Mouse (Mus musculus) C2C12 (cell line): ENCODE data around the gene Il12rb1. TPM values are rescaled to one million over a fixed set of nuclear protein-coding genes. Genes with fewer than 3 reads are reported as not detected.

Experiments
- H3K27me3 ChIP-seq: one replicate; pipeline ENCODE4 v1.6.1; 2011; ENCODE audit not compliant: control insufficient read depth, insufficient read depth, insufficient read length
- H3K36me3 ChIP-seq: one replicate; pipeline ENCODE4 v1.6.1; 2011; ENCODE audit not compliant: control insufficient read depth, insufficient read depth
- H3K4me3 ChIP-seq: one replicate; pipeline ENCODE4 v1.5.1; 2011; ENCODE audit warnings: mild to moderate bottlenecking, control low read depth; ENCODE audit not compliant: poor library complexity, insufficient read depth, severe bottlenecking
- H3K79me2 ChIP-seq: one replicate; pipeline ENCODE4 v1.6.1; 2011; ENCODE audit not compliant: control insufficient read depth, insufficient read depth
- H3K79me3 ChIP-seq: one replicate; pipeline ENCODE4 v1.6.1; 2011; ENCODE audit warnings: low read depth, control low read depth
- H3ac ChIP-seq: one replicate; pipeline ENCODE3; 2011; ENCODE audit warnings: low read depth; ENCODE audit not compliant: control insufficient read depth, insufficient read length
- CEBPB ChIP-seq: IDR thresholded peaks from one replicate; pipeline ENCODE4 v1.6.1; 2011; ENCODE audit warnings: low read depth, mild to moderate bottlenecking, control low read depth, moderate library complexity
- CTCF ChIP-seq: IDR thresholded peaks from one replicate; pipeline ENCODE4 v1.5.1; 2011; ENCODE audit not compliant: control insufficient read depth, insufficient read depth, insufficient read length
- FOSL1 ChIP-seq: IDR thresholded peaks from one replicate; pipeline ENCODE4 v1.8.0; 2011; ENCODE audit warnings: mild to moderate bottlenecking, low read length; ENCODE audit not compliant: poor library complexity, insufficient read depth, severe bottlenecking
- MAX ChIP-seq: IDR thresholded peaks from one replicate; pipeline ENCODE4 v1.6.1; 2011; ENCODE audit warnings: mild to moderate bottlenecking, control low read depth
- MYOD1 ChIP-seq: IDR thresholded peaks from one replicate; pipeline ENCODE4 v1.6.1; 2011; ENCODE audit warnings: low read depth; ENCODE audit not compliant: control insufficient read depth, insufficient read length
- MYOG ChIP-seq: IDR thresholded peaks from one replicate; pipeline ENCODE4 v1.6.1; 2011; ENCODE audit not compliant: control insufficient read depth, insufficient read length; ENCODE audit errors: extremely low read depth
- USF1 ChIP-seq: IDR thresholded peaks from one replicate; pipeline ENCODE4 v1.6.1; 2011; ENCODE audit warnings: low read depth, mild to moderate bottlenecking, control low read depth, moderate library complexity
- polyA plus RNA-seq: library from polyadenylated mRNA; unstranded; fragments of >200 nt; fragmentation: generic; extraction: Trizol; gene quantifications from one replicate; pipeline ENCODE4 v1.2.1, GENCODE M21; 2012; ENCODE audit warnings: missing spikeins

Il12rb1 gene
- polyA plus RNA-seq, 1 experiment: 29.3 TPM

DNA sequence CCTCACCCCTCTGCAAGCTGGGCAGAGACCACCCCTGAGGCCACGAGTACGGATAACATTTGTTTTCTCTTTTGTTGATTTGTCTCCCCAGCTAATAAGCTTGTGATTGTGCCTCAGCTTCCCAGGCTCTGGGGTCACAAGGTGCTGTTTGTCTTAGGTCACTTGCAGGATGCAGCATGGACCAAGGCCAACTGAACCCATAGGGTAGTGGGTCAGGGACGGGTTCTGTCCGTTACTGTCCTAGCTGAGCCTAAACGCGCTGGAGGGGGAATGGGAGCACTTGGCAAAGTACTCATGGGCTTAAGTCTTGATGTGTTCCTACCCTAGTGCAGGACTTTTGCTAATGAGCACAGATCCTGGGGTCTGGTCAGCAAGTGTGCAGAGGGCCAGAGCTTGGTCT lies 40.7 kb upstream of the Il12rb1 start:
- H3K36me3 ChIP-seq: peaks cover 42% of the 10 kb centered on the region
- H3ac ChIP-seq: no peak overlapping the region
- H3K4me3 ChIP-seq: no peak overlapping the region
- peaks cover 20% of the 10 kb centered on the region for H3K79me2 ChIP-seq
- no peaks in the 10 kb centered on the region for H3K27me3 ChIP-seq
- H3K79me3 ChIP-seq: peaks cover 4% of the 10 kb centered on the region
- TF ChIP-seq MAX (no peak), MYOD1 (no peak), FOSL1 (no peak), CEBPB (no peak), MYOG (no peak), USF1 (no peak), CTCF (no peak)

DNA sequence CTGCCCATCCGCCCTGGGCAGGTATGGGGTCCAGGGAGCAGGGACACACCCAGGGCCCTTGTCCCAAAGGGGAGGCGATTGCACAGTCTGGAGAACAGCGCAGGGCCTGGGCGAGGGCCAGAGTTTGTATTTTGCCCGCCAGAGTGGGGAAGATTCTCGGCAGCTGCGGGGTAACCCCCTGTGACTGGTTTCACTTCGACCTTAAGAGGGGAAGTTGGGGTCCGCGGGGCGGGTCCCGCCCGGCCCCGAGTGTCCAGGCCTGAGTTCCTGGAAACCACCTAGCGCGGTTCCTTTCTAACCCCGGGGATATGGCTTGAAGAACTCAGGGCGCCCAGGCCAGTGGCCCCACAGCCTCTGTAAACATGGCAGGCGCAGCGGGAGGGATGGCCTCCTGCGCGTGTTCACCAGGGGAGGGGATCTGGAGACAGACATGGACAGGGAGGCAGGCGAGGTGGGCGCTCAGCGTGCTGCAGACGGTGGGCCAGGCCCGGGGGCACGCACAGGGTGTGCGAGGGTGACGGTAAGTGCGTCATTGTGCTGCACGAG lies 39.9 kb upstream of the Il12rb1 start:
- Histone ChIP-seq H3K4me3 (no peak overlapping the region), H3K79me3 (peaks cover 4% of the 10 kb centered on the region), H3ac (no peak overlapping the region), H3K36me3 (peaks cover 36% of the 10 kb centered on the region), H3K27me3 (no peaks in the 10 kb centered on the region), H3K79me2 (peaks cover 24% of the 10 kb centered on the region)
- TF ChIP-seq FOSL1 (no peak), MAX (no peak)

DNA sequence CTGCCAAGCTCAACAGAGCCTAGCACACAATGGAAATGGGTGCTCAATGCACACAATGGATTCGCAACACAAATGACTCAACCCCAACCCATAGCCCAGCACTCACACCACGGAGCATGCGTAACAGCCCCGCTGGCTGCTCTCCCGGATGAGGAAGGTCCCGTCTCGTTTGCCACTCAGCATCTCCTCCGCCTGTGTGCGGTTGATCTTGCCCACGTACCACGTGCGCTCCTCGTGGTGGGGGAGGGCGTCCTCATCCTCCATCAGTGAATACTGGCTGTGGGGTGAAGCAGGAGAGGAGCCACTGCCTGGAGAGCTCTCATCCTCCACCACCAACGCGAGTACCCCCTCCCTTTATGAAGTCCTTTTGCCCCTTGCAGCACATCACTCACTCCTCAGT lies 39.3 kb upstream of the Il12rb1 start:
- Histone ChIP-seq H3ac (no peak overlapping the region), H3K79me2 (peaks cover 31% of the 10 kb centered on the region), H3K4me3 (no peak overlapping the region), H3K27me3 (no peaks in the 10 kb centered on the region), H3K36me3 (peaks cover 37% of the 10 kb centered on the region), H3K79me3 (peaks cover 4% of the 10 kb centered on the region)
- TF ChIP-seq CEBPB: no peak
- TF ChIP-seq MYOG: no peak
- TF ChIP-seq FOSL1: no peak
- TF ChIP-seq MAX: no peak
- TF ChIP-seq CTCF: no peak

DNA sequence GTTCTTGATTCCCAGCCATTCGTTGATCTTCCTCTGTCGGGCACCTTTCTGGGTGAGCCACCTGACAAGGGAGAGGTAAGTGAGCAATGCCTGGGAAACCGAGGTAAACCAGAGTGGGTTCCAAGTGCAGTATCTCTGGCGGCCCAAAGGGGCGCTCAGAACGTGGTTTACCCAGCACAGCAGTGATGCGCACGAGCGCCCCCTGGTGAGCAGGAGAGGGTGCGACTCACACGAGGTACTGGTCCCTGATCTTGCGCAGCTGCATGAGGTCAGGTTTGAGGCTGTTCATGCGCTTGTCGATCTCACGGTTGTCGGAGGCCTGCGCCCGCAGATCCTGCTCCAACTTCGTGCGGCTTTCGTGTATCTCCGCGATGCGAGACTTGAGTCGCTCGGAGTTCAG lies 38.9 kb upstream of the Il12rb1 start:
- peak; percentile 100 for TF ChIP-seq CTCF
- no peak for TF ChIP-seq USF1
- TF ChIP-seq MAX: peak; percentile 92
- no peak for TF ChIP-seq FOSL1
- Histone ChIP-seq H3K36me3 (peaks cover 36% of the 10 kb centered on the region), H3K79me3 (peaks cover 4% of the 10 kb centered on the region), H3K27me3 (no peaks in the 10 kb centered on the region), H3K4me3 (no peak overlapping the region), H3K79me2 (peaks cover 32% of the 10 kb centered on the region), H3ac (no peak overlapping the region)

DNA sequence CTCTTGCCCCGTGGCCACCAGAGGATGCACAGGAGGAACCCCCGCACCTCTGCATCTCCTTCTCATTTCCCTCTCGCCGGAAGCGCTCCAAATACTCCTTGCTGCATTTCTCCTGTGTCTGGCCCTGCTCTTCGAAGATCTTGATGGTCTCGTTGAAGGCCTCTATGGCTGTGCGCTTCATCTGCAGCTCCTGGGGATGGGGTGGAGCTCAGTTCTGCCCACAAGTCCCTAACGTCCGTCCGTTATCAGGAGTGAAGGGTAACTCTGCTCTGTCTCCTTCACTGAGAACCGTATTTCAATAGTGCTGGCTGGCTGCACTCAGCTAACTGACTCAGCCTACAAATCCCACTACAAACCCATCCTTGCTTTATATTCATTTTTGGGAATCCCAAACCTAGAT lies 38.4 kb upstream of the Il12rb1 start:
- no peak overlapping the region for H3ac ChIP-seq
- no peaks in the 10 kb centered on the region for H3K27me3 ChIP-seq
- H3K4me3 ChIP-seq: no peak overlapping the region
- TF ChIP-seq MYOG (no peak), CTCF (no peak)
- peaks cover 32% of the 10 kb centered on the region for H3K36me3 ChIP-seq
- H3K79me3 ChIP-seq: peaks cover 4% of the 10 kb centered on the region
- peaks cover 29% of the 10 kb centered on the region for H3K79me2 ChIP-seq

DNA sequence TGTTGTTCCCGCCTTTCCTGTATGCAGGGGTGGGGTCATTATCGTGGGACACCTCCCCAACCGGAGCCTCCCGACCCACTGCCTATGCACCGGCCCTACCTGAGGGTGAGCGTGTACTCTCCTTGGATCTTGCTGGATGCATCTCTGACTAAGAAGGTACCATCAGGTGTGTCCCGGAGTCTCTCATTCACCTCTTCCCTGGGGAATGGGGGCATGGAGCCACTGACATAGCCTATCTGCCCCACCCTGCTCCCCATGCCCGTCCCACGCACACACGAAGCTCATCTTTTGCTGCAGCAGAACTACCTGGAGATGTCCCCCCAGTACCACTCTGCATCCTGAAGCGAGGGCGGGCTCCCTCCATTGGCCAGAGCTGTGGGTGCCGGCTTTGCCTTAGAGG lies 37.5 kb upstream of the Il12rb1 start:
- peaks cover 32% of the 10 kb centered on the region for H3K36me3 ChIP-seq

More for the DNA sequence above, 37.5 kb upstream of the Il12rb1 start:
- Histone ChIP-seq H3ac (no peak overlapping the region), H3K79me3 (peaks cover 8% of the 10 kb centered on the region), H3K79me2 (peaks cover 32% of the 10 kb centered on the region), H3K27me3 (no peaks in the 10 kb centered on the region), H3K4me3 (no peak overlapping the region)
- TF ChIP-seq MYOG (no peak), CEBPB (no peak), FOSL1 (no peak), MYOD1 (no peak), USF1 (no peak), CTCF (no peak), MAX (no peak)
